8 mouse cellular contexts compared by ENCODE assay signal in genomic region chr4:128728431-128728851, GRCm38 (mm10). TPM values are rescaled to one million over a fixed set of nuclear protein-coding genes. Genes with fewer than 3 reads are reported as not detected.
DNase-seq lines count a peak whose midpoint lies in the region; ATAC-seq and TF ChIP-seq lines count a peak whose summit lies in the region.

No protein-coding gene starts in this region.

- H3K27me3 ChIP-seq in lung, embryonic 16.5 days (ENCODE audit: control insufficient read depth, insufficient read depth, low read depth, low read length), result no peaks in the 10 kb centered on the region
- H3K27me3 ChIP-seq in hindbrain, postnatal 0 days (ENCODE audit: insufficient read depth, low read length), result no peaks in the 10 kb centered on the region
- H3K27me3 ChIP-seq in midbrain, postnatal 0 days (ENCODE audit: insufficient read depth, low read length), result no peaks in the 10 kb centered on the region

- peak overlapping the region; percentile 98 for H3K9ac ChIP-seq in lung, embryonic 16.5 days (ENCODE audit: low read length)
- peak overlapping the region; percentile 100 for H3K9ac ChIP-seq in hindbrain, postnatal 0 days (replicated peaks; ENCODE audit: low read length)
- H3K9ac ChIP-seq in midbrain, postnatal 0 days (replicated peaks; ENCODE audit: low read length, poor library complexity, severe bottlenecking), result peak overlapping the region; percentile 100

- DNase-seq in lung, postnatal 10 days, result no peak
- peak; percentile 20 for DNase-seq in hindbrain, postnatal 0 days (ENCODE audit: low spot score)
- no peak for DNase-seq in midbrain, postnatal 0 days (ENCODE audit: low spot score)
- DNase-seq in left cerebral cortex, adult 9 months (ENCODE audit: low spot score in 2 of 2), result no peak
- no peak for DNase-seq in urinary bladder, postnatal 4 days (ENCODE audit: low spot score in 2 of 2)
- DNase-seq in cerebellum, adult 11 months, result no peak

- TF ChIP-seq CTCF in hindbrain, postnatal 0 days (IDR thresholded peaks at IDR 0.05; ENCODE audit: low read depth), result no peak
- no peak for TF ChIP-seq CTCF in midbrain, postnatal 0 days (IDR thresholded peaks at IDR 0.05)

- no peaks in the 10 kb centered on the region for H3K9me3 ChIP-seq in lung, embryonic 16.5 days (ENCODE audit: control insufficient read depth, low read length)
- no peaks in the 10 kb centered on the region for H3K9me3 ChIP-seq in hindbrain, postnatal 0 days (ENCODE audit: low read length)
- H3K9me3 ChIP-seq in midbrain, postnatal 0 days (ENCODE audit: low read length), result no peaks in the 10 kb centered on the region

- peak overlapping the region; percentile 91 for H3K27ac ChIP-seq in lung, embryonic 16.5 days (ENCODE audit: low read length)
- H3K27ac ChIP-seq in brown adipose tissue, adult 24 weeks (replicated peaks; ENCODE audit: low read depth, low read length), result peak overlapping the region; percentile 80
- peak overlapping the region; percentile 98 for H3K27ac ChIP-seq in hindbrain, postnatal 0 days
- H3K27ac ChIP-seq in midbrain, postnatal 0 days (ENCODE audit: low read depth, low read length), result peak overlapping the region; percentile 98

- under 1% methylated on average over 5 of the region's 5 CpGs for WGBS in lung, embryonic 16.5 days
- 0% methylated on average over 5 of the region's 5 CpGs for WGBS in hindbrain, postnatal 0 days
- WGBS in midbrain, postnatal 0 days, result 0% methylated on average over 5 of the region's 5 CpGs

- ATAC-seq in lung, embryonic 16.5 days (ENCODE audit: low read depth), result no peak
- no peak for ATAC-seq in hindbrain, postnatal 0 days
- ATAC-seq in midbrain, postnatal 0 days (ENCODE audit: low FRiP score), result no peak

- H3K4me3 ChIP-seq in lung, embryonic 16.5 days (ENCODE audit: low read length), result peak overlapping the region; percentile 93
- H3K4me3 ChIP-seq in brown adipose tissue, adult 24 weeks (ENCODE audit: insufficient read depth, low read depth, low read length), result peak overlapping the region; percentile 96
- H3K4me3 ChIP-seq in hindbrain, postnatal 0 days (ENCODE audit: low read length), result peak overlapping the region; percentile 99
- H3K4me3 ChIP-seq in midbrain, postnatal 0 days (ENCODE audit: low read depth, low read length), result peak overlapping the region; percentile 81

- no peaks in the 10 kb centered on the region; the same call in 1 of the 2 replicates for H3K36me3 ChIP-seq in lung, embryonic 16.5 days (ENCODE audit: control insufficient read depth, insufficient read depth, low read length)
- no peaks in the 10 kb centered on the region for H3K36me3 ChIP-seq in hindbrain, postnatal 0 days (ENCODE audit: insufficient read depth, low read length)
- H3K36me3 ChIP-seq in midbrain, postnatal 0 days (ENCODE audit: insufficient read depth, low read length), result no peaks in the 10 kb centered on the region

- peak overlapping the region; percentile 66 for H3K4me2 ChIP-seq in lung, embryonic 16.5 days (ENCODE audit: low read depth, low read length)
- H3K4me2 ChIP-seq in hindbrain, postnatal 0 days (ENCODE audit: low read depth, low read length), result peak overlapping the region; percentile 74
- H3K4me2 ChIP-seq in midbrain, postnatal 0 days (ENCODE audit: low read depth, low read length, poor library complexity, severe bottlenecking), result peak overlapping the region; percentile 83

- peaks cover 46% of the 10 kb centered on the region for H3K4me1 ChIP-seq in lung, embryonic 16.5 days (replicated peaks; ENCODE audit: control insufficient read depth, insufficient read depth, low read length)
- peaks cover 16% of the 10 kb centered on the region for H3K4me1 ChIP-seq in brown adipose tissue, adult 24 weeks (ENCODE audit: control insufficient read depth, insufficient read depth, insufficient read length, low read length)
- peaks cover 42% of the 10 kb centered on the region for H3K4me1 ChIP-seq in hindbrain, postnatal 0 days (ENCODE audit: insufficient read depth, low read length)
- peaks cover 15% of the 10 kb centered on the region; the same call in 1 of the 2 replicates for H3K4me1 ChIP-seq in midbrain, postnatal 0 days (ENCODE audit: insufficient read depth, low read length)

RNA-seq across cellular contexts. Expression of gene A3galt2, which starts 26.7 kb away (rescaled TPM):
- 0.16 and 0.30 TPM in 2 replicates for polyA plus RNA-seq in lung, embryonic 16.5 days (2015; fragmentation: Nextera tagmentation; extraction: Ambion mirVana)
- polyA plus RNA-seq in brown adipose tissue, adult 24 weeks (2012; ENCODE audit: insufficient read depth, insufficient read length, missing spikeins), result not detected in 2 replicates
- 0.47 and 1.1 TPM in 2 replicates for total RNA-seq in hindbrain, postnatal 0 days (2014; rRNA removed)
- 0.10 TPM in 2 replicates for polyA plus RNA-seq in hindbrain, postnatal 0 days (2015; fragmentation: Nextera tagmentation; extraction: Ambion mirVana)
- total RNA-seq in midbrain, postnatal 0 days (2014; rRNA removed), result 0.19 and 0.38 TPM in 2 replicates
- polyA plus RNA-seq in midbrain, postnatal 0 days (2015; fragmentation: Nextera tagmentation; extraction: Ambion mirVana), result 0.05 TPM in 1 of 2 replicates, not detected in the other
